Mouse (Mus musculus): Measurements from ENCODE around the gene Zmynd11.

GRCm38 (mm10) chr13:9649894-9650293, 115.2 kb downstream of the Zmynd11 start:
- TF ChIP-seq CTCF (IDR thresholded peaks at IDR 0.05; ENCODE audit: low read depth) (no peak), EP300 (optimal IDR thresholded peaks at IDR 0.05) (no peak)
